Mouse (Mus musculus) C2C12 (cell line): ENCODE results near the gene Olfr1406. TPM values are rescaled to one million over a fixed set of nuclear protein-coding genes. Genes with fewer than 3 reads are reported as not detected.

Experiments
- H3K27me3 ChIP-seq: one replicate; pipeline ENCODE4 v1.6.1; 2011; ENCODE audit not compliant: control insufficient read depth, insufficient read depth, insufficient read length
- H3K36me3 ChIP-seq: one replicate; pipeline ENCODE4 v1.6.1; 2011; ENCODE audit not compliant: control insufficient read depth, insufficient read depth
- H3K4me3 ChIP-seq: one replicate; pipeline ENCODE4 v1.5.1; 2011; ENCODE audit warnings: mild to moderate bottlenecking, control low read depth; ENCODE audit not compliant: poor library complexity, insufficient read depth, severe bottlenecking
- H3K79me2 ChIP-seq: one replicate; pipeline ENCODE4 v1.6.1; 2011; ENCODE audit not compliant: control insufficient read depth, insufficient read depth
- H3K79me3 ChIP-seq: one replicate; pipeline ENCODE4 v1.6.1; 2011; ENCODE audit warnings: low read depth, control low read depth
- H3ac ChIP-seq: one replicate; pipeline ENCODE3; 2011; ENCODE audit warnings: low read depth; ENCODE audit not compliant: control insufficient read depth, insufficient read length
- CEBPB ChIP-seq: IDR thresholded peaks from one replicate; pipeline ENCODE4 v1.6.1; 2011; ENCODE audit warnings: low read depth, mild to moderate bottlenecking, control low read depth, moderate library complexity
- CTCF ChIP-seq: IDR thresholded peaks from one replicate; pipeline ENCODE4 v1.5.1; 2011; ENCODE audit not compliant: control insufficient read depth, insufficient read depth, insufficient read length
- FOSL1 ChIP-seq: IDR thresholded peaks from one replicate; pipeline ENCODE4 v1.8.0; 2011; ENCODE audit warnings: mild to moderate bottlenecking, low read length; ENCODE audit not compliant: poor library complexity, insufficient read depth, severe bottlenecking
- MAX ChIP-seq: IDR thresholded peaks from one replicate; pipeline ENCODE4 v1.6.1; 2011; ENCODE audit warnings: mild to moderate bottlenecking, control low read depth
- MYOD1 ChIP-seq: IDR thresholded peaks from one replicate; pipeline ENCODE4 v1.6.1; 2011; ENCODE audit warnings: low read depth; ENCODE audit not compliant: control insufficient read depth, insufficient read length
- MYOG ChIP-seq: IDR thresholded peaks from one replicate; pipeline ENCODE4 v1.6.1; 2011; ENCODE audit not compliant: control insufficient read depth, insufficient read length; ENCODE audit errors: extremely low read depth
- USF1 ChIP-seq: IDR thresholded peaks from one replicate; pipeline ENCODE4 v1.6.1; 2011; ENCODE audit warnings: low read depth, mild to moderate bottlenecking, control low read depth, moderate library complexity
- polyA plus RNA-seq: library from polyadenylated mRNA; unstranded; fragments of >200 nt; fragmentation: generic; extraction: Trizol; gene quantifications from one replicate; pipeline ENCODE4 v1.2.1, GENCODE M21; 2012; ENCODE audit warnings: missing spikeins

Olfr1406 gene
- polyA plus RNA-seq, 1 experiment: not detected

DNA sequence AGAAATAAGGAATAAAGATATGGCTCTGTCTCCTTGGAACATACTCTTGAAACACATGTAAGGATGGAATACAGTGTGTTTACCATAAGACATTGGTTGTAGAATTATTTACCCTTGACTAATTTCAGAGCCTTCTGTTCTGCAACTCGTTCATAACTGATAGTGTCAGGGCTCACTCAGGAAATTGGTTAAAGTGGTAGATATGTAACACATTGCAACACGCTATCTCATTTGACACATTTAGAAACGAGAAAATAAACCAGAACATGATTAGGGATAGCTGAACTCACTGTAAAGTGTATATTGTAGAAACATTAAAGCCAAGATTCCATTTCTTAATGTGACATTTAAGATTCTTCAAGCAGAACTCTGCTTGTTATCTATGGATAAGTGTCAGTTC, 1.6 kb upstream of the Olfr1406 start:
- H3K36me3 ChIP-seq: no peaks in the 10 kb centered on the region

DNA sequence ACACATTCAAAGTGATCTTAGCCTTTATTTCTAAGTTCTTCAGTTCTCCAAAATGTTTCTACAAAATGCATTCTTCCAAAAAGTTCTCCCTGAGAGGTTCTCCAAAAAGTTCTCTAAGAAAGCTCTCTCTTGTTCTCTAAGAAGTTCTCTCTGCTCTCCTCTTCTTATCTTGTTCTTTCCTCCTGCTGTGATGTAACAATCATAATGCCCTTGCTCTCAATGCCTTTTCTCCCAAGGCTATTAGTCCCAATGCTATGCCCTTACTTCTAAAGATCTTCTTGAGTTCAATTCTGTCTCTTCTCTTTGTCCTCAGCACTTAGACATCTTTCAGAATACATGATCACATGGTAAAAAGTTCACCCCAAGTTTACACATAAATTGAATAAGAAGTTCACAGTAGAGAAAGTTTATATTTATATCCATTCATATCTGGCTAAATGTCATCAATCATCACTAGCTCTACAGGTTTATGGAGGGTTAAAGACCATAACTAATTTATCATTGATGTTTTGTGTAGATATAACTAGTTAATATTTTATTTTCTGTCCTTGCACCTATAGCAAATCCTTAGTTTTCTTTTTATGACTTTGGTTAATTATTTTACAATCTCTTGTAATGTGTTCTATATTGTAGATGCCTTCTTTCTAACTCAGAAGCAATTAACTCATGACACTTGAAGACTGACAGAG, 16.1 kb downstream of the Olfr1406 start:
- H3K27me3 ChIP-seq: no peaks in the 10 kb centered on the region
- H3K79me2 ChIP-seq: no peaks in the 10 kb centered on the region
- TF ChIP-seq MYOG (no peak), MYOD1 (no peak), CEBPB (no peak), FOSL1 (no peak), MAX (no peak), USF1 (no peak), CTCF (no peak)
- no peak overlapping the region for H3K4me3 ChIP-seq
- H3K36me3 ChIP-seq: no peaks in the 10 kb centered on the region
- H3K79me3 ChIP-seq: no peaks in the 10 kb centered on the region
- H3ac ChIP-seq: no peak overlapping the region

More for the DNA sequence above, 1.6 kb upstream of the Olfr1406 start:
- H3K27me3 ChIP-seq: no peaks in the 10 kb centered on the region
- no peaks in the 10 kb centered on the region for H3K79me3 ChIP-seq
- H3K79me2 ChIP-seq: no peaks in the 10 kb centered on the region
- no peak overlapping the region for H3K4me3 ChIP-seq
- TF ChIP-seq MYOD1: no peak
- TF ChIP-seq MAX: no peak
- no peak for TF ChIP-seq FOSL1
- H3ac ChIP-seq: no peak overlapping the region

- Histone ChIP-seq H3K79me2 (no peaks in the 10 kb centered on the region), H3K36me3 (no peaks in the 10 kb centered on the region), H3K27me3 (no peaks in the 10 kb centered on the region), H3ac (no peak within 1 kb of the TSS), H3K4me3 (no peak within 1 kb of the TSS), H3K79me3 (no peaks in the 10 kb centered on the region)
- TF ChIP-seq MAX (no peak), MYOD1 (no peak), CTCF (no peak), MYOG (no peak), FOSL1 (no peak), CEBPB (no peak)
These were observed 53.2 kb downstream of the Olfr1406 start, which contains the start of gene Olfr1408 for GRCm38 (mm10) chr1:173137274-173137673. Olfr1408 (minus strand) TSS chr1:173137374.

Other genes with a start within 250 kb of the Olfr1406 start
- gene Olfr16, start 240.2 kb downstream of the Olfr1406 start, polyA plus RNA-seq: not detected
- gene Olfr1408, start 53.3 kb downstream of the Olfr1406 start, polyA plus RNA-seq: not detected
- gene Olfr218, start 7.2 kb upstream of the Olfr1406 start, polyA plus RNA-seq: not detected
- not detected for gene Olfr1404, start 21.8 kb upstream of the Olfr1406 start, polyA plus RNA-seq
- gene Fcer1a, start 36.6 kb upstream of the Olfr1406 start, polyA plus RNA-seq: not detected
- not detected for gene Olfr418, start 75.4 kb upstream of the Olfr1406 start, polyA plus RNA-seq
- gene Mptx2, start 87.1 kb upstream of the Olfr1406 start, polyA plus RNA-seq: not detected
- gene Ackr1, start 143.1 kb upstream of the Olfr1406 start, polyA plus RNA-seq: not detected
- 5.9 TPM for gene Aim2, start 160.2 kb upstream of the Olfr1406 start, polyA plus RNA-seq
- 0.09 TPM for gene Cadm3, start 177.1 kb upstream of the Olfr1406 start, polyA plus RNA-seq